Mouse (Mus musculus): ENCODE data around the gene Tcf20. TPM values are rescaled to one million over a fixed set of nuclear protein-coding genes. Genes with fewer than 3 reads are reported as not detected.

Tcf20 gene
- polyA plus RNA-seq, 1 experiment = 108 TPM

DNA sequence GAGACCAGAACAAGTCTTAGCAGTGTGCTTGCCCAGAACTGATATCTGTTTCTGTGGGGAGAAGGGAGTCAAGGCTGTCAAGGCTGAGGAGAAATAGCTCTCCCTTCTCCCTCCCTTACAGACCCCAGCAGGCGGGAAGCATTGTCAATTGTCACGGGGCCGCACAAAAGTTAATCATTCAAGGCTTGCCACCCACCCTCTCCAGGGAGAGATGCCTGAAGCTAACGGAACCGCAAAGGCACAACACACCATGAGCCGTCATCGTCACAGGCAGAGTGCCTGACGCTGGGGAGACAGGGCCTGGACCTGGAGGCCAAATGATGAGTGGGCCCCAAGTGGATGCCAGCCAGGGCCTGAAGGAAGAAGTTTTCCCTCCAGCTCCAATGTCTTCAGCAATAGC, 22.8 kb upstream of the Tcf20 start:
- Histone ChIP-seq H3K27me3 (ENCODE audit: control insufficient read depth, insufficient read depth, low read length, poor library complexity, severe bottlenecking) (no peaks in the 10 kb centered on the region), H3K27ac (ENCODE audit: insufficient read depth, low read length) (no peak overlapping the region), H3K9me3 (replicated peaks; ENCODE audit: control insufficient read depth, insufficient read depth, low read length, poor library complexity, severe bottlenecking) (no peaks in the 10 kb centered on the region), H3K36me3 (ENCODE audit: control insufficient read depth, insufficient read depth, low read length, poor library complexity, severe bottlenecking) (no peaks in the 10 kb centered on the region), H3K4me1 (ENCODE audit: control insufficient read depth, insufficient read depth, low read length) (peaks cover 6% of the 10 kb centered on the region), H3K9ac (ENCODE audit: low read depth, poor library complexity, severe bottlenecking) (no peak overlapping the region), H3K4me3 (ENCODE audit: low read depth, low read length) (no peak overlapping the region)
- TF ChIP-seq EP300 (IDR thresholded peaks at IDR 0.05; ENCODE audit: insufficient read depth, low read depth, low read length) (no peak), CTCF (IDR thresholded peaks at IDR 0.05; ENCODE audit: low read depth, low read length) (no peak), POLR2A (IDR thresholded peaks at IDR 0.05; ENCODE audit: insufficient read depth, low read length) (no peak)

- H3K27me3 ChIP-seq (ENCODE audit: control insufficient read depth, insufficient read depth, low read length, poor library complexity, severe bottlenecking) = no peaks in the 10 kb centered on the region
- TF ChIP-seq CTCF (IDR thresholded peaks at IDR 0.05; ENCODE audit: low read depth, low read length) = no peak
- no peak for TF ChIP-seq EP300 (IDR thresholded peaks at IDR 0.05; ENCODE audit: insufficient read depth, low read depth, low read length)
- no peaks in the 10 kb centered on the region for H3K36me3 ChIP-seq (ENCODE audit: control insufficient read depth, insufficient read depth, low read length, poor library complexity, severe bottlenecking)
- H3K9me3 ChIP-seq (replicated peaks; ENCODE audit: control insufficient read depth, insufficient read depth, low read length, poor library complexity, severe bottlenecking) = no peaks in the 10 kb centered on the region
- peaks cover 6% of the 10 kb centered on the region for H3K4me1 ChIP-seq (ENCODE audit: control insufficient read depth, insufficient read depth, low read length)
- no peak overlapping the region for H3K4me3 ChIP-seq (ENCODE audit: low read depth, low read length)
- 0 out of 2 replicates have a peak overlapping the region, but pooled peaks have one; percentile 1 for H3K27ac ChIP-seq (ENCODE audit: insufficient read depth, low read length)
- no peak overlapping the region for H3K9ac ChIP-seq (ENCODE audit: low read depth, poor library complexity, severe bottlenecking)
These were observed 21.9 kb upstream of the Tcf20 start for GRCm38 (mm10) chr15:83009532-83009931.

- Histone ChIP-seq H3K9me3 (replicated peaks; ENCODE audit: control insufficient read depth, insufficient read depth, low read length, poor library complexity, severe bottlenecking) (no peaks in the 10 kb centered on the region), H3K4me3 (ENCODE audit: low read depth, low read length) (no peak overlapping the region), H3K4me1 (ENCODE audit: control insufficient read depth, insufficient read depth, low read length) (peaks cover 6% of the 10 kb centered on the region), H3K27me3 (ENCODE audit: control insufficient read depth, insufficient read depth, low read length, poor library complexity, severe bottlenecking) (no peaks in the 10 kb centered on the region), H3K27ac (ENCODE audit: insufficient read depth, low read length) (0 out of 2 replicates have a peak overlapping the region, but pooled peaks have one; percentile 1), H3K9ac (ENCODE audit: low read depth, poor library complexity, severe bottlenecking) (no peak overlapping the region), H3K36me3 (ENCODE audit: control insufficient read depth, insufficient read depth, low read length, poor library complexity, severe bottlenecking) (no peaks in the 10 kb centered on the region)
- TF ChIP-seq CTCF (IDR thresholded peaks at IDR 0.05; ENCODE audit: low read depth, low read length) (no peak), EP300 (IDR thresholded peaks at IDR 0.05; ENCODE audit: insufficient read depth, low read depth, low read length) (0 out of 2 replicates have a peak, but pooled peaks have one; percentile 39), POLR2A (IDR thresholded peaks at IDR 0.05; ENCODE audit: insufficient read depth, low read length) (no peak)
These were observed 21.2 kb upstream of the Tcf20 start for GRCm38 (mm10) chr15:83008761-83009423.

DNA sequence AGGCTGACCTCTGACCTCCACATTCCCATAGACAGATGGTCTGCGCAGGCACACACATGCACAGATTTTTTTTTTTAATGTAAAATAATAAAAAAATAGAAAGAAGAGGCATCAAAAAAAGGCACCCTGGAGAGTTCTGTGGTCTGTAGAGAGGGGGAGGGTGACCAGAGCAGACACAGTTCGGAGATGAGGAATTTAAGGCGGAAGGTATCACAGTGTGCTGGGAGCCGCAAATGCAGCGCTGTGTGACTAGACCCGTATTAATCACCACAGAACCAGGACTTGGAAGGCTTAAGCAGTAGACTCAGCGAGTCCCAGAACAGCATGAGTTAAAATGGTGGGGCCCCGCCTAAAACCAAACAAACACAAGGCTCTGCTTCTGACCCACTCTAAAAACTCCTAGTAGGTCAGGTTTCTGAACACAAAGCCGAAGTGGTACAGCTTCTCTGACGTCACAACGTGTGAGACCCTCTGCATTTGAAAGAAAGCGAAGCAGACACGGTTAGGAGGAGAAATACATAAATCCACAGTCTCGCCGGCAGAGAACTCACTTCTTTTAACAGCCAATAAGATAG, 19.8 kb upstream of the Tcf20 start:
- Histone ChIP-seq H3K9ac (ENCODE audit: low read depth, poor library complexity, severe bottlenecking) (no peak overlapping the region; the same call in 1 of the 2 replicates), H3K4me3 (ENCODE audit: low read depth, low read length) (no peak overlapping the region), H3K4me1 (ENCODE audit: control insufficient read depth, insufficient read depth, low read length) (peaks cover 6% of the 10 kb centered on the region), H3K9me3 (replicated peaks; ENCODE audit: control insufficient read depth, insufficient read depth, low read length, poor library complexity, severe bottlenecking) (no peaks in the 10 kb centered on the region), H3K27ac (ENCODE audit: insufficient read depth, low read length) (no peak overlapping the region), H3K36me3 (ENCODE audit: control insufficient read depth, insufficient read depth, low read length, poor library complexity, severe bottlenecking) (no peaks in the 10 kb centered on the region), H3K27me3 (ENCODE audit: control insufficient read depth, insufficient read depth, low read length, poor library complexity, severe bottlenecking) (no peaks in the 10 kb centered on the region)
- TF ChIP-seq POLR2A (IDR thresholded peaks at IDR 0.05; ENCODE audit: insufficient read depth, low read length) (no peak), CTCF (IDR thresholded peaks at IDR 0.05; ENCODE audit: low read depth, low read length) (no peak), EP300 (IDR thresholded peaks at IDR 0.05; ENCODE audit: insufficient read depth, low read depth, low read length) (no peak)

- Histone ChIP-seq H3K27me3 (ENCODE audit: control insufficient read depth, insufficient read depth, low read length, poor library complexity, severe bottlenecking) (no peaks in the 10 kb centered on the region), H3K4me1 (ENCODE audit: control insufficient read depth, insufficient read depth, low read length) (peaks cover 4% of the 10 kb centered on the region), H3K9me3 (replicated peaks; ENCODE audit: control insufficient read depth, insufficient read depth, low read length, poor library complexity, severe bottlenecking) (no peaks in the 10 kb centered on the region), H3K4me3 (ENCODE audit: low read depth, low read length) (no peak overlapping the region), H3K9ac (ENCODE audit: low read depth, poor library complexity, severe bottlenecking) (no peak overlapping the region), H3K36me3 (ENCODE audit: control insufficient read depth, insufficient read depth, low read length, poor library complexity, severe bottlenecking) (no peaks in the 10 kb centered on the region), H3K27ac (ENCODE audit: insufficient read depth, low read length) (no peak overlapping the region)
- TF ChIP-seq POLR2A (IDR thresholded peaks at IDR 0.05; ENCODE audit: insufficient read depth, low read length) (no peak), CTCF (IDR thresholded peaks at IDR 0.05; ENCODE audit: low read depth, low read length) (no peak), EP300 (IDR thresholded peaks at IDR 0.05; ENCODE audit: insufficient read depth, low read depth, low read length) (no peak)
These were observed 15.2 kb upstream of the Tcf20 start for GRCm38 (mm10) chr15:83002665-83003548.

Measured in ES-Bruce4 (cell line).